Mouse (Mus musculus) neural tube, embryonic 13.5 days (tissue): ENCODE data around the gene Ehd2. TPM values are rescaled to one million over a fixed set of nuclear protein-coding genes. Genes with fewer than 3 reads are reported as not detected.

Source experiments
- ATAC-seq: fragments of 200-750 bp; cut with Nextera tagmentation; 2 replicates; pipeline ENCODE4 v1.8.0; 2017; ENCODE audit warnings: low read depth, mild to moderate bottlenecking, moderate TSS enrichment, moderate library complexity
- H3K27ac ChIP-seq: fragments of 300-500 bp; sonication (generic); replicated peaks from 2 replicates; pipeline ENCODE4 v1.5.1; 2015; ENCODE audit warnings: moderate library complexity, mild to moderate bottlenecking, inconsistent platforms
- H3K27me3 ChIP-seq: fragments of 300-500 bp; sonication (generic); 2 replicates; pipeline ENCODE4 v1.6.1; 2015; ENCODE audit warnings: mild to moderate bottlenecking, inconsistent platforms
- H3K36me3 ChIP-seq: fragments of 300-500 bp; sonication (generic); 2 replicates; pipeline ENCODE4 v1.6.1; 2015; ENCODE audit warnings: mild to moderate bottlenecking, inconsistent platforms
- H3K4me1 ChIP-seq: fragments of 300-500 bp; sonication (generic); replicated peaks from 2 replicates; pipeline ENCODE4 v1.6.1; 2015; ENCODE audit warnings: inconsistent platforms
- H3K4me2 ChIP-seq: fragments of 300-500 bp; sonication (generic); 2 replicates; pipeline ENCODE4 v1.6.1; 2015; ENCODE audit warnings: inconsistent platforms, mild to moderate bottlenecking, moderate library complexity
- H3K4me3 ChIP-seq: fragments of 300-500 bp; sonication (generic); 2 replicates; pipeline ENCODE4 v1.5.1; 2015; ENCODE audit warnings: mild to moderate bottlenecking, inconsistent platforms
- H3K9ac ChIP-seq: fragments of 300-500 bp; sonication (generic); 2 replicates; pipeline ENCODE4 v1.6.1; 2015; ENCODE audit warnings: moderate library complexity, mild to moderate bottlenecking, inconsistent platforms
- H3K9me3 ChIP-seq: fragments of 300-500 bp; sonication (generic); 2 replicates; pipeline ENCODE4 v1.6.1; 2016; ENCODE audit warnings: inconsistent platforms
- WGBS: fragments of 180-500 bp; shearing (Covaris S2); methylation state at CpG from one replicate; pipeline ENCODE4 v1.1.7; 2015; 5-methylcytosine and 5-hydroxymethylcytosine counted together
- polyA plus RNA-seq: library from polyadenylated mRNA; unstranded; fragments of >200 nt; fragmentation: Nextera tagmentation; extraction: Ambion mirVana; gene quantifications from 2 replicates; pipeline ENCODE4 v1.2.1, GENCODE M21; 2015

The Ehd2 gene
- 9.3 and 12.6 TPM in 2 replicates for polyA plus RNA-seq

GRCm38 (mm10) chr7:15967312-15967711 lies at the start of gene Ehd2:
Gene Ehd2 (minus strand): TSS chr7:15967567.
- Histone ChIP-seq H3K4me3 (peak within 1 kb of the TSS; percentile 33), H3K4me1 (peaks cover 11% of the 10 kb centered on the region), H3K36me3 (peaks cover 27% of the 10 kb centered on the region), H3K4me2 (peak within 1 kb of the TSS; percentile 50), H3K9ac (peak within 1 kb of the TSS; percentile 43; the same call in 1 of the 2 replicates), H3K9me3 (no peaks in the 10 kb centered on the region), H3K27me3 (no peaks in the 10 kb centered on the region), H3K27ac (no peak within 1 kb of the TSS)
- peak; percentile 70; the same call in 1 of the 2 replicates for ATAC-seq
- WGBS = under 1% methylated on average over 22 of the region's 22 CpGs

- H3K36me3 ChIP-seq = peaks cover 8% of the 10 kb centered on the region; the same call in 1 of the 2 replicates
- no peak overlapping the region for H3K4me3 ChIP-seq
- ATAC-seq = no peak
- no peak overlapping the region for H3K4me2 ChIP-seq
- H3K9ac ChIP-seq = no peak overlapping the region
- H3K27me3 ChIP-seq = no peaks in the 10 kb centered on the region
- no peaks in the 10 kb centered on the region for H3K9me3 ChIP-seq
- no peak overlapping the region for H3K27ac ChIP-seq
- H3K4me1 ChIP-seq = 0 out of 2 replicates have a peak, but pooled peaks cover 4% of the 10 kb centered on the region
- 86% methylated on average over 5 of the region's 5 CpGs for WGBS
These were observed 48.0 kb upstream of the Ehd2 start for GRCm38 (mm10) chr7:16015384-16015783.

- H3K4me3 ChIP-seq = no peak overlapping the region
- no peak overlapping the region for H3K4me2 ChIP-seq
- H3K9ac ChIP-seq = no peak overlapping the region
- 94% methylated on average over 8 of the region's 8 CpGs for WGBS
- no peak overlapping the region for H3K27ac ChIP-seq
- no peaks in the 10 kb centered on the region for H3K27me3 ChIP-seq
- no peaks in the 10 kb centered on the region for H3K9me3 ChIP-seq
- no peak for ATAC-seq
- H3K36me3 ChIP-seq = peaks cover 8% of the 10 kb centered on the region; the same call in 1 of the 2 replicates
- H3K4me1 ChIP-seq = 0 out of 2 replicates have a peak, but pooled peaks cover 4% of the 10 kb centered on the region
These were observed 47.3 kb upstream of the Ehd2 start for GRCm38 (mm10) chr7:16014521-16015175.

GRCm38 (mm10) chr7:16013722-16014275 lies 46.4 kb upstream of the Ehd2 start:
- H3K9ac ChIP-seq = no peak overlapping the region
- peaks cover 8% of the 10 kb centered on the region; the same call in 1 of the 2 replicates for H3K36me3 ChIP-seq
- no peaks in the 10 kb centered on the region for H3K9me3 ChIP-seq
- 0 out of 2 replicates have a peak, but pooled peaks cover 4% of the 10 kb centered on the region for H3K4me1 ChIP-seq
- no peak for ATAC-seq
- H3K27ac ChIP-seq = no peak overlapping the region
- no peak overlapping the region for H3K4me2 ChIP-seq
- no peaks in the 10 kb centered on the region for H3K27me3 ChIP-seq
- WGBS = 88% methylated on average over 5 of the region's 5 CpGs
- H3K4me3 ChIP-seq = no peak overlapping the region

- no peak for ATAC-seq
- 80% methylated on average over 11 of the region's 11 CpGs for WGBS
- no peak overlapping the region for H3K4me3 ChIP-seq
- no peaks in the 10 kb centered on the region for H3K27me3 ChIP-seq
- no peak overlapping the region for H3K9ac ChIP-seq
- H3K4me1 ChIP-seq = 0 out of 2 replicates have a peak, but pooled peaks cover 4% of the 10 kb centered on the region
- no peaks in the 10 kb centered on the region for H3K9me3 ChIP-seq
- H3K36me3 ChIP-seq = peaks cover 10% of the 10 kb centered on the region; the same call in 1 of the 2 replicates
- H3K4me2 ChIP-seq = no peak overlapping the region
- no peak overlapping the region for H3K27ac ChIP-seq
These were observed 45.4 kb upstream of the Ehd2 start for GRCm38 (mm10) chr7:16012576-16013263.

GRCm38 (mm10) chr7:16011418-16012085 lies 44.2 kb upstream of the Ehd2 start:
- ATAC-seq = no peak
- no peaks in the 10 kb centered on the region for H3K27me3 ChIP-seq
- 90% methylated on average over 7 of the region's 7 CpGs for WGBS
- H3K9ac ChIP-seq = no peak overlapping the region
- H3K4me2 ChIP-seq = no peak overlapping the region
- 0 out of 2 replicates have a peak, but pooled peaks cover 4% of the 10 kb centered on the region for H3K4me1 ChIP-seq
- H3K27ac ChIP-seq = no peak overlapping the region
- H3K9me3 ChIP-seq = no peaks in the 10 kb centered on the region
- peaks cover 11% of the 10 kb centered on the region; the same call in 1 of the 2 replicates for H3K36me3 ChIP-seq
- H3K4me3 ChIP-seq = no peak overlapping the region

DNA sequence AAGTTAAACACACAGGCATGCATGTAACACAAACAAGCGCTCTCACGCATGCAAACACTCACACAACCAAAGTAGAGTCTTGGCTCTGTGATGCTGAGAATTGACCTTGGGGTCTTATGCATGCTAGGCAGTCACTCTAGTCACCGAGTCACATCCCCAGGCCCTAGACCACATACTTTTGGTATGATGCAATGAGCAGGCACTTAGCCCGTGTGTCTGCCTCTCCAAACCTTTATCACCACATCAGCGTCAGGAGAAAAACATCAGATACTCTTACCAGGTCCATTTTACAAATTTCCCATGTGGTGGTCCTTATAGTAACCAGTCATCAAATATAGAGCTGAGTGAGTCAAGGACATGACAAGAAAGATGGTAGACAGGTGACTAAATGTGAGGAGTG lies 43.3 kb upstream of the Ehd2 start:
- H3K4me1 ChIP-seq = 0 out of 2 replicates have a peak, but pooled peaks cover 4% of the 10 kb centered on the region
- WGBS = 88% methylated on average over 5 of the region's 5 CpGs
- ATAC-seq = no peak
- H3K9ac ChIP-seq = no peak overlapping the region
- H3K9me3 ChIP-seq = no peaks in the 10 kb centered on the region
- H3K27ac ChIP-seq = no peak overlapping the region
- H3K36me3 ChIP-seq = peaks cover 11% of the 10 kb centered on the region; the same call in 1 of the 2 replicates
- no peaks in the 10 kb centered on the region for H3K27me3 ChIP-seq
- H3K4me3 ChIP-seq = no peak overlapping the region
- no peak overlapping the region for H3K4me2 ChIP-seq

DNA sequence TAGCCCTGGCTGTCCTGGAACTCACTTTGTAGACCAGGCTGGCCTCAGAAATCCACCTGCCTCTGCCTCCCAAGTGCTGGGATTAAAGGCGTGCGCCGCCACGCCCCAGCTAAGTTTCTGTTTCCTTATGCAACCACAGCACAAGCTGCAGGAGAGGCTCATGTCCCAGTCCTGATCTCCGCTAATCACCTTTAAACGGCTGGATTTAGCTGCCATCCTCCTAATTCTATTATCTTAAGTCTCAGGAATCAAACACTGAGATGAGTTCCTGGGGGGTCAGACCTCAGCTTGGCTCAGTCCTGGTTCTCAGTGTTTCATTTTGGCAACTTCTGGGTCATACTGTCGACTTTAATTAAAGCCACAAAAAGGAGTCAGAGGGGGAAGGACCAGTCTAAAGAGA lies 42.3 kb upstream of the Ehd2 start:
- ATAC-seq = no peak
- 94% methylated on average over 7 of the region's 7 CpGs for whole genome bisulfite sequencing
- Histone ChIP-seq H3K27me3 (no peaks in the 10 kb centered on the region), H3K36me3 (peaks cover 11% of the 10 kb centered on the region; the same call in 1 of the 2 replicates), H3K9me3 (no peaks in the 10 kb centered on the region), H3K27ac (no peak overlapping the region), H3K4me2 (no peak overlapping the region), H3K4me1 (peaks cover 9% of the 10 kb centered on the region), H3K4me3 (no peak overlapping the region), H3K9ac (no peak overlapping the region)

GRCm38 (mm10) chr7:16005020-16005419 lies 37.7 kb upstream of the Ehd2 start:
- no peaks in the 10 kb centered on the region for H3K9me3 ChIP-seq
- H3K36me3 ChIP-seq = 0 out of 2 replicates have a peak, but pooled peaks cover 2% of the 10 kb centered on the region
- 83% methylated on average over 3 of the region's 3 CpGs for WGBS
- no peak overlapping the region for H3K4me3 ChIP-seq
- H3K4me2 ChIP-seq = no peak overlapping the region
- no peak for ATAC-seq
- H3K9ac ChIP-seq = no peak overlapping the region
- H3K4me1 ChIP-seq = peaks cover 4% of the 10 kb centered on the region
- no peaks in the 10 kb centered on the region for H3K27me3 ChIP-seq
- no peak overlapping the region for H3K27ac ChIP-seq

GRCm38 (mm10) chr7:16004177-16004856 lies 37.0 kb upstream of the Ehd2 start:
- 42% methylated on average over 12 of the region's 12 CpGs for WGBS
- H3K27ac ChIP-seq = no peak overlapping the region

GRCm38 (mm10) chr7:16003032-16003431 lies 35.7 kb upstream of the Ehd2 start:
- Histone ChIP-seq H3K36me3 (peaks cover 11% of the 10 kb centered on the region), H3K27me3 (no peaks in the 10 kb centered on the region), H3K4me1 (peaks cover 4% of the 10 kb centered on the region), H3K9ac (no peak overlapping the region), H3K4me3 (no peak overlapping the region), H3K9me3 (no peaks in the 10 kb centered on the region), H3K4me2 (no peak overlapping the region), H3K27ac (no peak overlapping the region)
- no peak for ATAC-seq
- 84% methylated on average over 4 of the region's 4 CpGs for WGBS

More at GRCm38 (mm10) chr7:16004177-16004856, 37.0 kb upstream of the Ehd2 start:
- peaks cover 4% of the 10 kb centered on the region for H3K36me3 ChIP-seq
- peaks cover 4% of the 10 kb centered on the region for H3K4me1 ChIP-seq
- H3K9me3 ChIP-seq = no peaks in the 10 kb centered on the region
- no peak for ATAC-seq
- no peak overlapping the region for H3K4me3 ChIP-seq
- no peaks in the 10 kb centered on the region for H3K27me3 ChIP-seq
- H3K9ac ChIP-seq = no peak overlapping the region
- H3K4me2 ChIP-seq = no peak overlapping the region
